Mouse (Mus musculus) lung, embryonic 15.5 days (tissue): Measurements from ENCODE around the gene P4ha2. TPM values are rescaled to one million over a fixed set of nuclear protein-coding genes. Genes with fewer than 3 reads are reported as not detected.

Source experiments
- ATAC-seq: fragments of 200-750 bp; cut with Nextera tagmentation; 2 replicates; pipeline ENCODE4 v1.8.0; 2017; ENCODE audit warnings: moderate number of reproducible peaks, borderline replicate concordance; ENCODE audit not compliant: low FRiP score, low TSS enrichment; ENCODE audit errors: extremely low read depth
- H3K27ac ChIP-seq: fragments of 300-500 bp; sonication (generic); 2 replicates; pipeline ENCODE4 v1.5.1; 2015; ENCODE audit warnings: moderate library complexity, mild to moderate bottlenecking, inconsistent platforms
- H3K27me3 ChIP-seq: fragments of 300-500 bp; sonication (generic); 2 replicates; pipeline ENCODE4 v1.6.1; 2015; ENCODE audit warnings: inconsistent platforms
- H3K36me3 ChIP-seq: fragments of 300-500 bp; sonication (generic); 2 replicates; pipeline ENCODE4 v1.6.1; 2015; ENCODE audit warnings: inconsistent platforms
- H3K4me1 ChIP-seq: fragments of 300-500 bp; sonication (generic); 2 replicates; pipeline ENCODE4 v1.6.1; 2015; ENCODE audit warnings: inconsistent platforms
- H3K4me2 ChIP-seq: fragments of 300-500 bp; sonication (generic); 2 replicates; pipeline ENCODE4 v1.6.1; 2015; ENCODE audit warnings: inconsistent platforms, mild to moderate bottlenecking, moderate library complexity
- H3K4me3 ChIP-seq: fragments of 300-500 bp; sonication (generic); 2 replicates; pipeline ENCODE4 v1.5.1; 2015; ENCODE audit warnings: mild to moderate bottlenecking, inconsistent platforms
- H3K9ac ChIP-seq: fragments of 300-500 bp; sonication (generic); 2 replicates; pipeline ENCODE4 v1.6.1; 2015; ENCODE audit warnings: inconsistent platforms
- H3K9me3 ChIP-seq: fragments of 300-500 bp; sonication (generic); 2 replicates; pipeline ENCODE4 v1.6.1; 2016; ENCODE audit warnings: inconsistent platforms
- WGBS: fragments of 180-500 bp; shearing (Covaris S2); methylation state at CpG from one replicate; pipeline ENCODE4 v1.1.7; 2015; 5-methylcytosine and 5-hydroxymethylcytosine counted together
- polyA plus RNA-seq: library from polyadenylated mRNA; unstranded; fragments of >200 nt; fragmentation: Nextera tagmentation; extraction: Ambion mirVana; gene quantifications from 2 replicates; pipeline ENCODE4 v1.2.1, GENCODE M21; 2015

P4ha2 gene
- polyA plus RNA-seq, 1 experiment from 2014 or later = 38.4 TPM

GRCm38 (mm10) chr11:54092188-54092587, 7.7 kb upstream of the P4ha2 start:
- no peak for ATAC-seq
- WGBS = 41% methylated on average over 7 of the region's 7 CpGs
- H3K9me3 ChIP-seq = no peaks in the 10 kb centered on the region
- H3K4me1 ChIP-seq = no peaks in the 10 kb centered on the region
- H3K4me2 ChIP-seq = no peak overlapping the region
- no peak overlapping the region for H3K27ac ChIP-seq
- H3K4me3 ChIP-seq = no peak overlapping the region
- H3K27me3 ChIP-seq = no peaks in the 10 kb centered on the region
- no peaks in the 10 kb centered on the region for H3K36me3 ChIP-seq
- no peak overlapping the region for H3K9ac ChIP-seq

GRCm38 (mm10) chr11:54093000-54093399, 6.9 kb upstream of the P4ha2 start:
- H3K27me3 ChIP-seq = no peaks in the 10 kb centered on the region
- no peaks in the 10 kb centered on the region for H3K9me3 ChIP-seq
- no peaks in the 10 kb centered on the region for H3K4me1 ChIP-seq
- H3K9ac ChIP-seq = no peak overlapping the region
- no peaks in the 10 kb centered on the region for H3K36me3 ChIP-seq
- no peak overlapping the region for H3K4me2 ChIP-seq
- no peak overlapping the region for H3K27ac ChIP-seq
- 5% methylated on average over 3 of the region's 3 CpGs for WGBS
- ATAC-seq = no peak
- H3K4me3 ChIP-seq = no peak overlapping the region

- 1% methylated on average over 50 of the region's 83 CpGs for WGBS
- H3K4me2 ChIP-seq = peak overlapping the region; percentile 86
- H3K4me1 ChIP-seq = peaks cover 9% of the 10 kb centered on the region
- peak overlapping the region; percentile 52 for H3K9ac ChIP-seq
- ATAC-seq = peak; percentile 90
- no peaks in the 10 kb centered on the region for H3K9me3 ChIP-seq
- H3K27ac ChIP-seq = no peak overlapping the region
- H3K4me3 ChIP-seq = peak overlapping the region; percentile 56
- peaks cover 11% of the 10 kb centered on the region; the same call in 1 of the 2 replicates for H3K27me3 ChIP-seq
- no peaks in the 10 kb centered on the region for H3K36me3 ChIP-seq
Observed at GRCm38 (mm10) chr11:54100692-54101591, 1.0 kb downstream of the P4ha2 start.

GRCm38 (mm10) chr11:54101701-54102100, 1.8 kb downstream of the P4ha2 start:
- Histone ChIP-seq H3K9ac (peak overlapping the region; percentile 52; the same call in 1 of the 2 replicates), H3K9me3 (no peaks in the 10 kb centered on the region), H3K4me1 (peaks cover 11% of the 10 kb centered on the region), H3K4me3 (peak overlapping the region; percentile 56), H3K27me3 (peaks cover 11% of the 10 kb centered on the region; the same call in 1 of the 2 replicates), H3K36me3 (no peaks in the 10 kb centered on the region), H3K4me2 (peak overlapping the region; percentile 86), H3K27ac (no peak overlapping the region)
- WGBS = 68% methylated on average over 9 of the region's 9 CpGs
- ATAC-seq = no peak

GRCm38 (mm10) chr11:54102706-54103449, 3.0 kb downstream of the P4ha2 start:
- 74% methylated on average over 10 of the region's 10 CpGs for WGBS
- Histone ChIP-seq H3K4me1 (peaks cover 17% of the 10 kb centered on the region), H3K27me3 (peaks cover 11% of the 10 kb centered on the region; the same call in 1 of the 2 replicates), H3K36me3 (no peaks in the 10 kb centered on the region), H3K4me3 (no peak overlapping the region), H3K9ac (no peak overlapping the region), H3K27ac (no peak overlapping the region), H3K4me2 (no peak overlapping the region), H3K9me3 (no peaks in the 10 kb centered on the region)
- no peak for ATAC-seq

GRCm38 (mm10) chr11:54105011-54105410, 5.1 kb downstream of the P4ha2 start:
- Histone ChIP-seq H3K36me3 (no peaks in the 10 kb centered on the region), H3K27ac (no peak overlapping the region), H3K4me1 (peaks cover 25% of the 10 kb centered on the region), H3K27me3 (peaks cover 9% of the 10 kb centered on the region; the same call in 1 of the 2 replicates), H3K9ac (no peak overlapping the region), H3K9me3 (no peaks in the 10 kb centered on the region), H3K4me2 (no peak overlapping the region), H3K4me3 (no peak overlapping the region)
- WGBS = 80% methylated on average over 6 of the region's 6 CpGs
- ATAC-seq = no peak

- ATAC-seq = no peak
Observed at GRCm38 (mm10) chr11:54106676-54107075, 6.8 kb downstream of the P4ha2 start.

GRCm38 (mm10) chr11:54107239-54107638, 7.3 kb downstream of the P4ha2 start:
- Histone ChIP-seq H3K4me3 (no peak overlapping the region), H3K9me3 (no peaks in the 10 kb centered on the region), H3K27ac (no peak overlapping the region), H3K9ac (no peak overlapping the region), H3K4me2 (no peak overlapping the region), H3K4me1 (peaks cover 15% of the 10 kb centered on the region), H3K27me3 (no peaks in the 10 kb centered on the region), H3K36me3 (no peaks in the 10 kb centered on the region)
- WGBS = 71% methylated on average over 7 of the region's 7 CpGs
- no peak for ATAC-seq

More at GRCm38 (mm10) chr11:54106676-54107075, 6.8 kb downstream of the P4ha2 start:
- Histone ChIP-seq H3K4me2 (no peak overlapping the region), H3K9me3 (no peaks in the 10 kb centered on the region), H3K27me3 (peaks cover 4% of the 10 kb centered on the region; the same call in 1 of the 2 replicates), H3K9ac (no peak overlapping the region), H3K4me3 (no peak overlapping the region), H3K27ac (no peak overlapping the region), H3K4me1 (peaks cover 17% of the 10 kb centered on the region; the same call in 1 of the 2 replicates), H3K36me3 (no peaks in the 10 kb centered on the region)
- 89% methylated on average over 3 of the region's 3 CpGs for WGBS

GRCm38 (mm10) chr11:54108131-54108530, 8.2 kb downstream of the P4ha2 start:
- Histone ChIP-seq H3K9ac (no peak overlapping the region), H3K9me3 (no peaks in the 10 kb centered on the region), H3K4me1 (peaks cover 23% of the 10 kb centered on the region), H3K36me3 (no peaks in the 10 kb centered on the region), H3K27ac (no peak overlapping the region), H3K27me3 (no peaks in the 10 kb centered on the region), H3K4me3 (no peak overlapping the region), H3K4me2 (no peak overlapping the region)
- no peak for ATAC-seq
- WGBS = 64% methylated on average over 3 of the region's 3 CpGs

- ATAC-seq = no peak
- no peak overlapping the region for H3K4me3 ChIP-seq
- no peaks in the 10 kb centered on the region for H3K9me3 ChIP-seq
- H3K4me1 ChIP-seq = peaks cover 30% of the 10 kb centered on the region
- no peaks in the 10 kb centered on the region for H3K36me3 ChIP-seq
- H3K27me3 ChIP-seq = no peaks in the 10 kb centered on the region
- H3K9ac ChIP-seq = no peak overlapping the region
- no peak overlapping the region for H3K4me2 ChIP-seq
- WGBS = 68% methylated on average over 5 of the region's 5 CpGs
- H3K27ac ChIP-seq = no peak overlapping the region
Observed at GRCm38 (mm10) chr11:54108894-54109293, 9.0 kb downstream of the P4ha2 start.

- H3K4me1 ChIP-seq = peaks cover 33% of the 10 kb centered on the region
- no peaks in the 10 kb centered on the region for H3K27me3 ChIP-seq
- no peak overlapping the region for H3K27ac ChIP-seq
- H3K9me3 ChIP-seq = no peaks in the 10 kb centered on the region
- H3K4me2 ChIP-seq = no peak overlapping the region
- H3K4me3 ChIP-seq = no peak overlapping the region
- H3K9ac ChIP-seq = no peak overlapping the region
- H3K36me3 ChIP-seq = no peaks in the 10 kb centered on the region
- WGBS = 77% methylated on average over 7 of the region's 7 CpGs
- no peak for ATAC-seq
Observed at GRCm38 (mm10) chr11:54111291-54111690, 11.4 kb downstream of the P4ha2 start.
